Mouse (Mus musculus) kidney, adult 2 months (tissue): ENCODE measurements around the gene Gm20695.

Experiments
- CTCF ChIP-seq: fragments of 200-500 bp; conservative IDR thresholded peaks from 2 replicates; pipeline ENCODE4 v1.5.1; 2011; ENCODE audit warnings: low read depth, mild to moderate bottlenecking, control low read depth, low read length, moderate library complexity, mixed read lengths; ENCODE audit not compliant: insufficient read depth, insufficient read length
- POLR2A ChIP-seq: fragments of 200-500 bp; IDR thresholded peaks from one replicate; pipeline ENCODE4 v1.6.1; 2011; ENCODE audit warnings: low read depth, low read length, control low read depth

- TF ChIP-seq CTCF: no peak
- TF ChIP-seq POLR2A: no peak
Observed at GRCm38 (mm10) chr16:3907471-3907870, 23.0 kb downstream of the Gm20695 start.
